Mouse (Mus musculus): ENCODE data around the gene F10. TPM values are rescaled to one million over a fixed set of nuclear protein-coding genes. Genes with fewer than 3 reads are reported as not detected.

The F10 gene
- polyA plus RNA-seq (2016; fragmentation: Nextera tagmentation; extraction: Ambion mirVana): 0.91 and 0.97 TPM in 2 replicates

- H3K27ac ChIP-seq (replicated peaks): peak within 1 kb of the TSS; percentile 49; the same call in 1 of the 2 replicates
- no peaks in the 10 kb centered on the region for H3K36me3 ChIP-seq (replicated peaks)
- peak; percentile 19 for DNase-seq (ENCODE audit: low spot score)
- H3K4me3 ChIP-seq: no peak within 1 kb of the TSS
- no peaks in the 10 kb centered on the region for H3K27me3 ChIP-seq (replicated peaks; ENCODE audit: low read depth, poor library complexity, severe bottlenecking)
- no peaks in the 10 kb centered on the region for H3K9me3 ChIP-seq
- 76% methylated on average over 7 of the region's 7 CpGs for WGBS
- peaks cover 26% of the 10 kb centered on the region for H3K4me1 ChIP-seq
Observed at GRCm38 (mm10) chr8:13037015-13037414, at the start of gene F10. Gene F10 (plus strand): TSS chr8:13037308.

- 80% methylated on average over 8 of the region's 8 CpGs for WGBS
- Histone ChIP-seq H3K9me3 (no peaks in the 10 kb centered on the region), H3K36me3 (replicated peaks) (peaks cover 5% of the 10 kb centered on the region; the same call in 1 of the 2 replicates), H3K27me3 (replicated peaks; ENCODE audit: low read depth, poor library complexity, severe bottlenecking) (no peaks in the 10 kb centered on the region), H3K4me1 (peaks cover 6% of the 10 kb centered on the region), H3K27ac (replicated peaks) (no peak overlapping the region), H3K4me3 (no peak overlapping the region)
- no peak for DNase-seq (ENCODE audit: low spot score)
Observed at GRCm38 (mm10) chr8:12987571-12987970, 49.5 kb upstream of the F10 start.

GRCm38 (mm10) chr8:12988722-12989430 is 48.2 kb upstream of the F10 start:
- Histone ChIP-seq H3K36me3 (replicated peaks) (peaks cover 5% of the 10 kb centered on the region; the same call in 1 of the 2 replicates), H3K9me3 (no peaks in the 10 kb centered on the region), H3K4me3 (no peak overlapping the region), H3K27ac (replicated peaks) (no peak overlapping the region), H3K4me1 (peaks cover 9% of the 10 kb centered on the region), H3K27me3 (replicated peaks; ENCODE audit: low read depth, poor library complexity, severe bottlenecking) (no peaks in the 10 kb centered on the region)
- 79% methylated on average over 13 of the region's 13 CpGs for WGBS
- DNase-seq (ENCODE audit: low spot score): no peak

GRCm38 (mm10) chr8:12991411-12991810 is 45.7 kb upstream of the F10 start:
- 0 out of 2 replicates have a peak, but pooled peaks cover 3% of the 10 kb centered on the region for H3K36me3 ChIP-seq (replicated peaks)
- H3K9me3 ChIP-seq: no peaks in the 10 kb centered on the region
- no peak for DNase-seq (ENCODE audit: low spot score)
- WGBS: 88% methylated on average over 10 of the region's 10 CpGs
- no peaks in the 10 kb centered on the region for H3K27me3 ChIP-seq (replicated peaks; ENCODE audit: low read depth, poor library complexity, severe bottlenecking)
- H3K4me1 ChIP-seq: peaks cover 28% of the 10 kb centered on the region
- no peak overlapping the region for H3K27ac ChIP-seq (replicated peaks)
- H3K4me3 ChIP-seq: no peak overlapping the region

GRCm38 (mm10) chr8:12994468-12994867 is 42.6 kb upstream of the F10 start:
- Histone ChIP-seq H3K27ac (replicated peaks) (no peak overlapping the region), H3K27me3 (replicated peaks; ENCODE audit: low read depth, poor library complexity, severe bottlenecking) (no peaks in the 10 kb centered on the region), H3K9me3 (no peaks in the 10 kb centered on the region), H3K4me3 (no peak overlapping the region), H3K4me1 (peaks cover 47% of the 10 kb centered on the region), H3K36me3 (replicated peaks) (peaks cover 16% of the 10 kb centered on the region)
- DNase-seq (ENCODE audit: low spot score): no peak
- 74% methylated on average over 5 of the region's 5 CpGs for WGBS

GRCm38 (mm10) chr8:12995481-12995880 is 41.6 kb upstream of the F10 start:
- no peak for DNase-seq (ENCODE audit: low spot score)
- Histone ChIP-seq H3K27ac (replicated peaks) (no peak overlapping the region; the same call in 1 of the 2 replicates), H3K27me3 (replicated peaks; ENCODE audit: low read depth, poor library complexity, severe bottlenecking) (no peaks in the 10 kb centered on the region), H3K4me1 (peaks cover 47% of the 10 kb centered on the region), H3K4me3 (no peak overlapping the region), H3K9me3 (no peaks in the 10 kb centered on the region), H3K36me3 (replicated peaks) (peaks cover 25% of the 10 kb centered on the region)
- 83% methylated on average over 5 of the region's 5 CpGs for WGBS

GRCm38 (mm10) chr8:12996831-12997275 is 40.3 kb upstream of the F10 start:
- no peaks in the 10 kb centered on the region for H3K27me3 ChIP-seq (replicated peaks; ENCODE audit: low read depth, poor library complexity, severe bottlenecking)
- peak; percentile 46 for DNase-seq (ENCODE audit: low spot score)
- 51% methylated on average over 8 of the region's 8 CpGs for WGBS
- H3K9me3 ChIP-seq: no peaks in the 10 kb centered on the region
- H3K4me3 ChIP-seq: no peak overlapping the region
- peaks cover 38% of the 10 kb centered on the region for H3K36me3 ChIP-seq (replicated peaks)
- H3K27ac ChIP-seq (replicated peaks): peak overlapping the region; percentile 68
- H3K4me1 ChIP-seq: peaks cover 44% of the 10 kb centered on the region

GRCm38 (mm10) chr8:12998331-12998730 is 38.8 kb upstream of the F10 start:
- peaks cover 53% of the 10 kb centered on the region for H3K36me3 ChIP-seq (replicated peaks)
- 83% methylated on average over 8 of the region's 8 CpGs for WGBS

GRCm38 (mm10) chr8:12999793-13000192 is 37.3 kb upstream of the F10 start:
- no peaks in the 10 kb centered on the region for H3K27me3 ChIP-seq (replicated peaks; ENCODE audit: low read depth, poor library complexity, severe bottlenecking)
- WGBS: 87% methylated on average over 9 of the region's 9 CpGs
- no peaks in the 10 kb centered on the region for H3K9me3 ChIP-seq
- DNase-seq (ENCODE audit: low spot score): no peak
- H3K4me1 ChIP-seq: peaks cover 32% of the 10 kb centered on the region
- H3K27ac ChIP-seq (replicated peaks): no peak overlapping the region
- H3K36me3 ChIP-seq (replicated peaks): peaks cover 64% of the 10 kb centered on the region
- no peak overlapping the region for H3K4me3 ChIP-seq

More at GRCm38 (mm10) chr8:12998331-12998730, 38.8 kb upstream of the F10 start:
- Histone ChIP-seq H3K4me3 (no peak overlapping the region), H3K27me3 (replicated peaks; ENCODE audit: low read depth, poor library complexity, severe bottlenecking) (no peaks in the 10 kb centered on the region), H3K27ac (replicated peaks) (no peak overlapping the region), H3K4me1 (peaks cover 38% of the 10 kb centered on the region), H3K9me3 (no peaks in the 10 kb centered on the region)
- DNase-seq (ENCODE audit: low spot score): no peak

GRCm38 (mm10) chr8:13007458-13007857 is 29.6 kb upstream of the F10 start:
- no peak for DNase-seq (ENCODE audit: low spot score)
- Histone ChIP-seq H3K27ac (replicated peaks) (no peak overlapping the region), H3K36me3 (replicated peaks) (peaks cover 90% of the 10 kb centered on the region), H3K27me3 (replicated peaks; ENCODE audit: low read depth, poor library complexity, severe bottlenecking) (no peaks in the 10 kb centered on the region), H3K4me3 (no peak overlapping the region), H3K4me1 (no peaks in the 10 kb centered on the region; the same call in 1 of the 2 replicates), H3K9me3 (peaks cover 8% of the 10 kb centered on the region; the same call in 1 of the 2 replicates)
- 71% methylated on average over 4 of the region's 4 CpGs for WGBS

- peaks cover 8% of the 10 kb centered on the region; the same call in 1 of the 2 replicates for H3K9me3 ChIP-seq
- DNase-seq (ENCODE audit: low spot score): no peak
- no peak overlapping the region for H3K4me3 ChIP-seq
- no peaks in the 10 kb centered on the region for H3K27me3 ChIP-seq (replicated peaks; ENCODE audit: low read depth, poor library complexity, severe bottlenecking)
- H3K4me1 ChIP-seq: no peaks in the 10 kb centered on the region; the same call in 1 of the 2 replicates
- H3K27ac ChIP-seq (replicated peaks): no peak overlapping the region
- H3K36me3 ChIP-seq (replicated peaks): peaks cover 90% of the 10 kb centered on the region
- WGBS: 68% methylated on average over 4 of the region's 4 CpGs
Observed at GRCm38 (mm10) chr8:13010313-13010712, 26.8 kb upstream of the F10 start.

- no peaks in the 10 kb centered on the region for H3K4me1 ChIP-seq
- no peak for DNase-seq (ENCODE audit: low spot score)
- no peak overlapping the region for H3K4me3 ChIP-seq
- H3K27ac ChIP-seq (replicated peaks): no peak overlapping the region
- H3K9me3 ChIP-seq: no peaks in the 10 kb centered on the region
- no peaks in the 10 kb centered on the region for H3K27me3 ChIP-seq (replicated peaks; ENCODE audit: low read depth, poor library complexity, severe bottlenecking)
- peaks cover 24% of the 10 kb centered on the region for H3K36me3 ChIP-seq (replicated peaks)
- WGBS: 60% methylated on average over 4 of the region's 4 CpGs
Observed at GRCm38 (mm10) chr8:13019560-13019959, 17.5 kb upstream of the F10 start.

- Histone ChIP-seq H3K9me3 (no peaks in the 10 kb centered on the region), H3K4me3 (no peak overlapping the region), H3K36me3 (replicated peaks) (peaks cover 13% of the 10 kb centered on the region), H3K27ac (replicated peaks) (no peak overlapping the region), H3K4me1 (peaks cover 14% of the 10 kb centered on the region), H3K27me3 (replicated peaks; ENCODE audit: low read depth, poor library complexity, severe bottlenecking) (no peaks in the 10 kb centered on the region)
- no peak for DNase-seq (ENCODE audit: low spot score)
- WGBS: 94% methylated on average over 8 of the region's 8 CpGs
Observed at GRCm38 (mm10) chr8:13021830-13022229, 15.3 kb upstream of the F10 start.

All from embryonic facial prominence, embryonic 10.5 days (tissue).